Mouse (Mus musculus): ENCODE results near the gene Slc41a3. TPM values are rescaled to one million over a fixed set of nuclear protein-coding genes. Genes with fewer than 3 reads are reported as not detected.
"Not testable (repeated sequence)": the region's sequence is repeated elsewhere in the genome, so short reads cannot be mapped to it uniquely, and the experiment has no call there.

The Slc41a3 gene
- polyA plus RNA-seq, 1 experiment from 2014 or later: 6.9 TPM

DNA sequence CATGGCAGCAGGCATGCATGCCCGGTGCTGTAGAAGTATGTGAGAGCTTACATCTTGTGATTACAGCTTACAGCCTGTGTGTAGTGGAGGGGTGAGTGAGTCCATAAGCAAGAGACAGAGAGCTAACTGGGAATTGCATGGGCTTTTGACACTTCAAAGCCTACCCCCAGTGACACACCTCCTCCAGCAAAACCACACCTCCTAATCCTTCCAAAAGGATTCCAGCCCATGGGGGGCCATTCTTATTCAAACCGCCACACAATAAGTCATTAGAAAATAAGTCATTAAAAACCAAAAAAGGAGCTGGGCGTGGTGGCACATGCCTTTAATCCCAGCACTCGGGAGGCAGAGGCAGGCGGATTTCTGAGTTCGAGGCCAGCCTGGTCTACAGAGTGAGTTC, 43.9 kb downstream of the Slc41a3 start:
- H3K27ac ChIP-seq: no peak overlapping the region
- H3K36me3 ChIP-seq (replicated peaks; ENCODE audit: control insufficient read depth, insufficient read depth): no peaks in the 10 kb centered on the region
- peaks cover 10% of the 10 kb centered on the region; the same call in 1 of the 2 replicates for H3K4me1 ChIP-seq (replicated peaks; ENCODE audit: control insufficient read depth, insufficient read depth, low read length)
- no peaks in the 10 kb centered on the region for H3K27me3 ChIP-seq (ENCODE audit: control insufficient read depth, insufficient read depth, low read length)
- no peak overlapping the region for H3K9ac ChIP-seq
- no peak overlapping the region for H3K4me2 ChIP-seq (replicated peaks)
- 0 out of 2 replicates have a peak, but pooled peaks cover 4% of the 10 kb centered on the region for H3K9me3 ChIP-seq (ENCODE audit: control insufficient read depth, low read length)
- no peak for ATAC-seq (ENCODE audit: low FRiP score)
- H3K4me3 ChIP-seq (replicated peaks; ENCODE audit: low read length): no peak overlapping the region
- WGBS: 96% methylated on average over 6 of the region's 6 CpGs
- DNase-seq (ENCODE audit: low spot score): no peak

DNA sequence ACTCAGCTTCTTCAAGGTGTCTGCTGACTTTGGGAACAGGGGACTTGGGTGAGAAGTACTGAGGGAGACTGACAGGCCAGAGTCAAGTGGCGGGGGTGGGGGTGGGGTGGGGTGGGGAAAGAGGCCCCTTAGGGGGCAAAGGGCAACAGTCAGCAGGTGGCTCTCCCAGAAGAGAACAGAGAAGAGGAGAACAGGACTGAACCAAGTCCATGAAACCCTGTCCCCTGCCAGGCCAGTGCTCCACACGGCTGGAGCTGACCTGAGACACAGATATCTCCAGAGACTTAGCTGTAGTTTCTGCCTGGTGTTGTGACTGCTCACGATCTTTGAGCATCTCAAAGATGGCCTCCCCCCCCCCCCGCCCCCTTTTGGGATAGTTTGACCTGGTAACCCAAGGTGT, 44.8 kb downstream of the Slc41a3 start:
- Histone ChIP-seq H3K36me3 (replicated peaks; ENCODE audit: control insufficient read depth, insufficient read depth) (no peaks in the 10 kb centered on the region), H3K27ac (no peak overlapping the region), H3K4me1 (replicated peaks; ENCODE audit: control insufficient read depth, insufficient read depth, low read length) (peaks cover 10% of the 10 kb centered on the region; the same call in 1 of the 2 replicates), H3K4me3 (replicated peaks; ENCODE audit: low read length) (no peak overlapping the region), H3K4me2 (replicated peaks) (no peak overlapping the region), H3K27me3 (ENCODE audit: control insufficient read depth, insufficient read depth, low read length) (no peaks in the 10 kb centered on the region), H3K9ac (no peak overlapping the region), H3K9me3 (ENCODE audit: control insufficient read depth, low read length) (0 out of 2 replicates have a peak, but pooled peaks cover 4% of the 10 kb centered on the region)
- no peak for ATAC-seq (ENCODE audit: low FRiP score)
- 64% methylated on average over 4 of the region's 4 CpGs for WGBS
- no peak for DNase-seq (ENCODE audit: low spot score)

DNA sequence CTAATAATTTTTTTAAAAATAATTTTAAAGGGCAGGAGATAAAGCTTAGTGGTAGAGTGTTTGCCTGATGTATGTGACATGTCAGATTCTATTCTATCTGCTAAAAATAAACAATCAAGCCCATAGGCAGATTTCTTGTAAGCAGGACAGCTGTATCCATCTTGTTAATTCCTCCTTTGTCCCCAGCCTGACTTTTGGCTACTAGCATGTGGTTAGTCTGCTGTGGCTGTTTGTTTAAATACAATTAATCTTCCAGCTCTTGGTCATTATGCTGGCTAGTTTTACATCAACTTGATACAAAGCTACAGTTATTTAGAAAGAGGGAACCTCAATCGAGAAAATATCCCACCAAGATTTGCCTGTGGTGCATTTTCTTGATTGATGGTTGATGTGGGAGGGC, 46.1 kb downstream of the Slc41a3 start:
- WGBS: 45% methylated on average over 1 of the region's 1 CpGs
- H3K4me3 ChIP-seq (replicated peaks; ENCODE audit: low read length): no peak overlapping the region
- 0 out of 2 replicates have a peak, but pooled peaks cover 4% of the 10 kb centered on the region for H3K9me3 ChIP-seq (ENCODE audit: control insufficient read depth, low read length)
- no peaks in the 10 kb centered on the region for H3K36me3 ChIP-seq (replicated peaks; ENCODE audit: control insufficient read depth, insufficient read depth)
- ATAC-seq (ENCODE audit: low FRiP score) (no peak), DNase-seq (ENCODE audit: low spot score) (no peak)
- H3K9ac ChIP-seq: no peak overlapping the region
- no peak overlapping the region for H3K4me2 ChIP-seq (replicated peaks)
- no peak overlapping the region for H3K27ac ChIP-seq
- H3K27me3 ChIP-seq (ENCODE audit: control insufficient read depth, insufficient read depth, low read length): no peaks in the 10 kb centered on the region
- no peaks in the 10 kb centered on the region for H3K4me1 ChIP-seq (replicated peaks; ENCODE audit: control insufficient read depth, insufficient read depth, low read length)

DNA sequence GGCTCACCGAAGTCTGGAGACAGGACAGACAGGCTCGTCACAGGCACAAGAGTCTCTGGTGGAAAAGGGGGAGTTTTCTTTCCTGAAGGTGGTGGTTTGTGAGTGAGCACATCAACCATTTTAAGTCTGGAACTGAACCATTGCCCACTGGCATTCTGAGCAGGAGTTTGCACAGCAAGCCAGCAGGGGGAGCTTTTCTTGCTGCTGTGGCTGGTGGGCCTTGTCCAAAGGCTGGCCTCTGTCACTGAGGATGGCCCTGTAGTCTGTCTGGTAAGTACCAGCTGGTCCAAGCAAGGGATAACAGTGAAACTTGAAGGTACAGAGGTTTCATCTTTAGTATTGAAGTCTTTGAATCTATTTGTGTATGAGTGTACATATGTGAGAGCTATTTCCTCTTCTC, 49.2 kb downstream of the Slc41a3 start:
- DNase-seq (ENCODE audit: low spot score): no peak
- Histone ChIP-seq H3K27me3 (ENCODE audit: control insufficient read depth, insufficient read depth, low read length) (no peaks in the 10 kb centered on the region), H3K4me2 (replicated peaks) (no peak overlapping the region), H3K27ac (no peak overlapping the region), H3K9me3 (ENCODE audit: control insufficient read depth, low read length) (no peaks in the 10 kb centered on the region), H3K9ac (no peak overlapping the region), H3K4me3 (replicated peaks; ENCODE audit: low read length) (no peak overlapping the region), H3K36me3 (replicated peaks; ENCODE audit: control insufficient read depth, insufficient read depth) (no peaks in the 10 kb centered on the region), H3K4me1 (replicated peaks; ENCODE audit: control insufficient read depth, insufficient read depth, low read length) (no peaks in the 10 kb centered on the region)
- whole genome bisulfite sequencing: 75% methylated on average over 2 of the region's 2 CpGs
- ATAC-seq (ENCODE audit: low FRiP score): no peak

DNA sequence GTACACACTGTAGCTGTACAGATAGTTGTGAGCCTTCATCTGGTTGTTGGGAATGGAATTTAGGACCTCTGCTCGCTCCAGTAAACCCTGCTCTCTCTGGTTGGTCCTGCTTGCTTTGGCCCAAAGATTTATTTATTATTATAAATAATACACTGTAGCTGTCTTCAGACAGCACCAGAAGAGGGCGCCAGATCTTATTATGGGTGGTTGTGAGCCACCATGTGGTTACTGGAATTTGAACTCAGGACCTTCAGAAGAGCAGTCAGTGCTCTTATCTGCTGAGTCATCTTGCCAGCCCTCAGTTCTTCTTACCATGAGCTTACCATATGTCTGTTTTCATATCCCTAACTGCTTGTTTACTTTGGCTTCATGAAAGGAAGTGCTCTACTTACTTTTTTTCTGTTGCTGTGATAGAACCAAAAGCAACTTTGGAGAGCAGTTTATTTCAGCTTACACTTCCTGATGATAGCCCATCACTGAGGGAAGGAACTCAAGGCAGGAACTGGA, 51.9 kb downstream of the Slc41a3 start:
- WGBS: 73% methylated on average over 2 of the region's 2 CpGs
- not testable (repeated sequence) for H3K27ac ChIP-seq; H3K4me3 ChIP-seq (replicated peaks; ENCODE audit: low read length); DNase-seq (ENCODE audit: low spot score); H3K9me3 ChIP-seq (ENCODE audit: control insufficient read depth, low read length); H3K4me2 ChIP-seq (replicated peaks); H3K9ac ChIP-seq; ATAC-seq (ENCODE audit: low FRiP score); H3K4me1 ChIP-seq (replicated peaks; ENCODE audit: control insufficient read depth, insufficient read depth, low read length); H3K27me3 ChIP-seq (ENCODE audit: control insufficient read depth, insufficient read depth, low read length)
- peaks cover 17% of the 10 kb centered on the region for H3K36me3 ChIP-seq (replicated peaks; ENCODE audit: control insufficient read depth, insufficient read depth)

DNA sequence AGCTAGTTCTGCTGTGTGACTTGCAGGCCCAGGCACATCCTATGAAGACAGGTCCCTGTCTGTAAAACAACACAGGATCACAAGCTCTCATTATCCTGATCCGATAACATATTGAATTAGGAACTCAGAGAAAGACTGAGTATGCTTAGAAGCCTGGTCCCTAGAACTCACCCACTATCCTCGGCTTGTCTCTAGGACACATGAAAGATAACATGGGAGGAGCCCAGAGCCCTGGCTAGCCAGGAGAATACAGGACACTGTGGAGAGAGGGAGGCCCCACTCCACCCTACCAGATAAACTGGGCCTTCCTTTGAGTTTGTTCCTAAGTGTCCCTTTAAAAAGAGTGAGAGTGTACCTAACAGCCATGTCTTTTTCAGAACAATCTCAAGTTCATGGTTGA, 55.4 kb downstream of the Slc41a3 start:
- DNase-seq (ENCODE audit: low spot score) (no peak), ATAC-seq (ENCODE audit: low FRiP score) (no peak)
- H3K27ac ChIP-seq: no peak overlapping the region
- H3K36me3 ChIP-seq (replicated peaks; ENCODE audit: control insufficient read depth, insufficient read depth): peaks cover 36% of the 10 kb centered on the region
- H3K4me3 ChIP-seq (replicated peaks; ENCODE audit: low read length): no peak overlapping the region
- no peak overlapping the region for H3K4me2 ChIP-seq (replicated peaks)
- no peak overlapping the region for H3K9ac ChIP-seq
- 81% methylated on average over 2 of the region's 2 CpGs for WGBS
- no peaks in the 10 kb centered on the region for H3K27me3 ChIP-seq (ENCODE audit: control insufficient read depth, insufficient read depth, low read length)
- 0 out of 2 replicates have a peak, but pooled peaks cover 3% of the 10 kb centered on the region for H3K4me1 ChIP-seq (replicated peaks; ENCODE audit: control insufficient read depth, insufficient read depth, low read length)
- no peaks in the 10 kb centered on the region for H3K9me3 ChIP-seq (ENCODE audit: control insufficient read depth, low read length)

DNA sequence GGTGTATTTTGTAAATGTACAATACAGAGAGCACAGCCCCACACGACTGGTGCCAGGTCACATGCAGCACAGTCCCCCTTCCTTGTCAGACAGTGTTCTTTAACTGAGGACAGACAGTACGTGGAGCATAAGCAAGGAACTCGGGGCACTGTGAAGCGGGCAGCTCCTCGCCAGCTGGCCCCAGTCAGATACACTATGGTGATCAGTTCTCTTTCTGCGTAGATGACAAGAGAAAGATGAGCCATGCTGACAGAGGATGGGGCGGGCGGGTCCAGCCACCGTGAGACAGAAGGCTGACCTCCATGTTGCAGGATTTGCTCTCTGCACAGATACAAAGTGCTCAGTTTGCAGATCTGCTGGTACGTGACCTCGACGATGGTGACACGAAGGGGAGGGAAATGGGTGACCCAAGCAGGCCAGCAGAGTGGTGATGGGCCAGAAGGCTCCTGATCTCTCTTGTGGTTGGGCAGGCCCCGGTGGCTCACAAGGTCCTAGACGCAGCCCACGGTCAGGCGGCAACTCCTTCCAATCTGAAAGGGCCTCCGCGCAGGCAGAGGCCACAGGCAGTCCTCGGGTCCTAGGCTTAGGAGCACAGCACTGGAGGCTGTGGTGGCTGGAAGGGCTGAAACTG, 56.0 kb downstream of the Slc41a3 start:
- Histone ChIP-seq H3K27ac (peak overlapping the region; percentile 38; the same call in 1 of the 2 replicates), H3K27me3 (ENCODE audit: control insufficient read depth, insufficient read depth, low read length) (no peaks in the 10 kb centered on the region), H3K9me3 (ENCODE audit: control insufficient read depth, low read length) (no peaks in the 10 kb centered on the region), H3K4me3 (replicated peaks; ENCODE audit: low read length) (no peak overlapping the region), H3K36me3 (replicated peaks; ENCODE audit: control insufficient read depth, insufficient read depth) (peaks cover 42% of the 10 kb centered on the region), H3K4me2 (replicated peaks) (no peak overlapping the region), H3K9ac (no peak overlapping the region), H3K4me1 (replicated peaks; ENCODE audit: control insufficient read depth, insufficient read depth, low read length) (0 out of 2 replicates have a peak, but pooled peaks cover 3% of the 10 kb centered on the region)
- DNase-seq (ENCODE audit: low spot score): no peak
- 83% methylated on average over 20 of the region's 20 CpGs for WGBS
- ATAC-seq (ENCODE audit: low FRiP score): 0 out of 2 replicates have a peak, but pooled peaks have one; percentile 7

DNA sequence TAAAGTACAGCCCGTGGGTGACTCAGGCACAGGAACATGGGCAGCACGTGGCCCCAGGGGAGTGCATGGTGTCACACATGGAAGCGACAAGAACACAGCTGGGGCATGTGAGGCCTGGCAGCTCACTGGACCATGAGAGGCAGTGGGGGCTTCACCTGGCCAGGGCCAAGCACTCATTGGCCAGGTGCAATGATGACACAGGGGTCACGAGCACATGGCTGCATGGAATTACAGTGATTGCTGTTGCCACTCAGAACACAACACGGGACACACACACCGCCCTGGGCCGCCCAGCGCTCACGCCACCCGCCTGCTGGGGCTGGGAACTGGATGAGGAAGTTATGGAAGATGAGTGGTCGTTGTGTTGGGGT, 56.5 kb downstream of the Slc41a3 start:
- no peak overlapping the region for H3K27ac ChIP-seq
- H3K4me2 ChIP-seq (replicated peaks): no peak overlapping the region
- H3K27me3 ChIP-seq (ENCODE audit: control insufficient read depth, insufficient read depth, low read length): no peaks in the 10 kb centered on the region
- H3K9ac ChIP-seq: no peak overlapping the region
- no peak for ATAC-seq (ENCODE audit: low FRiP score)
- no peaks in the 10 kb centered on the region for H3K9me3 ChIP-seq (ENCODE audit: control insufficient read depth, low read length)
- peaks cover 47% of the 10 kb centered on the region for H3K36me3 ChIP-seq (replicated peaks; ENCODE audit: control insufficient read depth, insufficient read depth)
- H3K4me3 ChIP-seq (replicated peaks; ENCODE audit: low read length): no peak overlapping the region
- WGBS: 83% methylated on average over 11 of the region's 11 CpGs
- DNase-seq (ENCODE audit: low spot score): no peak
- 0 out of 2 replicates have a peak, but pooled peaks cover 3% of the 10 kb centered on the region for H3K4me1 ChIP-seq (replicated peaks; ENCODE audit: control insufficient read depth, insufficient read depth, low read length)

DNA sequence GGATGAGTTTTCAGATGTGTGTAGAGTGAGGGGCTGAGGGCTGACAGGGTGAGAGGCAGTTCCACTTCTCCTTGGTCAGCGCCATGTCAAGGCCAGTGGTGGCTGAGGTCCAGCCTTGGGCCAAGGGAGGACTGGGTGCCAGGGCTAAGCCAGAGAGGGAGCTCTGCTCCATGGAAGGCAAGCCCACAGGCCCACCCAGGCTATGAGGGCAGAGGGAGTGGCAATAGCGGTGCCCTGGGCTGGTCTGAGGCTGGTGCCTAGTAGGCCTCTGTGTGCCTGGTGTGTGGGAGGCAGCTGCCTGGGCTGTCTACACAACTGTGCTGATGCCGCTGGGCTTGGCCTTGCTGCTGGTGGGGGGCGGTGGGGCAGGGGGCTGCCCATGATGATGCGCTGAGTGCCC, 57.6 kb downstream of the Slc41a3 start:
- H3K27ac ChIP-seq: no peak overlapping the region
- H3K36me3 ChIP-seq (replicated peaks; ENCODE audit: control insufficient read depth, insufficient read depth): peaks cover 59% of the 10 kb centered on the region
- no peaks in the 10 kb centered on the region for H3K27me3 ChIP-seq (ENCODE audit: control insufficient read depth, insufficient read depth, low read length)
- ATAC-seq (ENCODE audit: low FRiP score): peak; percentile 31; the same call in 1 of the 2 replicates
- H3K4me3 ChIP-seq (replicated peaks; ENCODE audit: low read length): no peak overlapping the region
- H3K4me1 ChIP-seq (replicated peaks; ENCODE audit: control insufficient read depth, insufficient read depth, low read length): 0 out of 2 replicates have a peak, but pooled peaks cover 3% of the 10 kb centered on the region
- no peak overlapping the region for H3K9ac ChIP-seq
- 95% methylated on average over 5 of the region's 5 CpGs for WGBS
- no peak overlapping the region for H3K4me2 ChIP-seq (replicated peaks)
- no peak for DNase-seq (ENCODE audit: low spot score)
- H3K9me3 ChIP-seq (ENCODE audit: control insufficient read depth, low read length): no peaks in the 10 kb centered on the region

All from hindbrain, embryonic 14.5 days (tissue).